Mouse (Mus musculus) CD4-positive helper T cell, adult 2 months (primary cell): ENCODE results near the gene Tcf3.

ENCODE experiments used
- DNase-seq: peaks from one replicate; pipeline ENCODE4 v3.0.0-alpha.2; 2012; ENCODE audit warnings: low read depth, missing footprints, low spot score

The Tcf3 gene

GRCm38 (mm10) chr10:80433513-80434232, at the start of gene Tcf3:
Tcf3 (minus strand) TSS chr10:80433647.
- DNase-seq: peak; percentile 98

- DNase-seq: no peak
These were observed 47.6 kb upstream of the Tcf3 start for GRCm38 (mm10) chr10:80481002-80481401.

GRCm38 (mm10) chr10:80478531-80478930, 45.1 kb upstream of the Tcf3 start:
- no peak for DNase-seq

GRCm38 (mm10) chr10:80475290-80475959, 42.0 kb upstream of the Tcf3 start:
- peak; percentile 89 for DNase-seq

GRCm38 (mm10) chr10:80465066-80465465, 31.6 kb upstream of the Tcf3 start:
- no peak for DNase-seq

- DNase-seq: no peak
These were observed 31.1 kb upstream of the Tcf3 start for GRCm38 (mm10) chr10:80464381-80465035.

- DNase-seq: no peak
These were observed 27.9 kb upstream of the Tcf3 start for GRCm38 (mm10) chr10:80461346-80461745.

- no peak for DNase-seq
These were observed 26.9 kb upstream of the Tcf3 start for GRCm38 (mm10) chr10:80460324-80460723.

- no peak for DNase-seq
These were observed 26.2 kb upstream of the Tcf3 start for GRCm38 (mm10) chr10:80459671-80460070.

- DNase-seq: no peak
These were observed 25.8 kb upstream of the Tcf3 start for GRCm38 (mm10) chr10:80459236-80459635.

GRCm38 (mm10) chr10:80455697-80456096, 22.2 kb upstream of the Tcf3 start:
- no peak for DNase-seq

GRCm38 (mm10) chr10:80454781-80455180, 21.3 kb upstream of the Tcf3 start:
- no peak for DNase-seq

GRCm38 (mm10) chr10:80453601-80454000, 20.2 kb upstream of the Tcf3 start:
- no peak for DNase-seq

- DNase-seq: no peak
These were observed 17.2 kb upstream of the Tcf3 start for GRCm38 (mm10) chr10:80450599-80450998.

- DNase-seq: peak; percentile 87
These were observed 12.6 kb upstream of the Tcf3 start for GRCm38 (mm10) chr10:80445898-80446601.

- DNase-seq: no peak
These were observed 11.6 kb upstream of the Tcf3 start for GRCm38 (mm10) chr10:80445052-80445451.

- DNase-seq: no peak
These were observed 11.0 kb upstream of the Tcf3 start for GRCm38 (mm10) chr10:80444339-80445045.

- DNase-seq: no peak
These were observed 10.3 kb upstream of the Tcf3 start for GRCm38 (mm10) chr10:80443575-80444278.

GRCm38 (mm10) chr10:80442989-80443388, 9.5 kb upstream of the Tcf3 start:
- no peak for DNase-seq

- DNase-seq: no peak
These were observed 8.2 kb upstream of the Tcf3 start for GRCm38 (mm10) chr10:80441598-80441997.

- DNase-seq: no peak
These were observed 6.6 kb upstream of the Tcf3 start for GRCm38 (mm10) chr10:80440031-80440430.
